Mouse (Mus musculus) layer of hippocampus, adult 2 months (tissue): Measurements from ENCODE around the gene Cfl1. TPM values are rescaled to one million over a fixed set of nuclear protein-coding genes. Genes with fewer than 3 reads are reported as not detected.
"Not testable (repeated sequence)": the region's sequence is repeated elsewhere in the genome, so short reads cannot be mapped to it uniquely, and the experiment has no call there.

Experiments
- DNase-seq, 2 experiments: peaks; one replicate each; pipeline ENCODE4 v3.0.0; 2022; ENCODE audit warnings: low spot score in 2 of 2
- H3K27ac ChIP-seq: fragments of 200-600 bp; 2 replicates; pipeline ENCODE4 v1.8.1; 2022
- H3K4me3 ChIP-seq: fragments of 200-600 bp; 2 replicates; pipeline ENCODE4 v1.8.1; 2022; ENCODE audit warnings: mild to moderate bottlenecking
- CTCF ChIP-seq: fragments of 200-600 bp; conservative IDR thresholded peaks from 2 replicates; pipeline ENCODE4 v1.8.1; 2022; ENCODE audit warnings: antibody characterized with exemption, mild to moderate bottlenecking, moderate library complexity
- total RNA-seq, 2 experiments: library from RNA; stranded (reverse); gene quantifications; 2 replicates each; pipeline ENCODE4 v1.2.3; 2021

The Cfl1 gene
- total RNA-seq, 2 experiments from 2014 or later, result 1,280 to 1,287 TPM

GRCm38 (mm10) chr19:5486286-5486685 is 4.0 kb upstream of the Cfl1 start:
- no peak overlapping the region for H3K27ac ChIP-seq
- no peak for DNase-seq

GRCm38 (mm10) chr19:5486771-5487170 is 3.5 kb upstream of the Cfl1 start:
- H3K27ac ChIP-seq, result 0 out of 2 replicates have a peak overlapping the region, but pooled peaks have one; percentile 95
- TF ChIP-seq CTCF, result no peak
- H3K4me3 ChIP-seq, result no peak overlapping the region
- DNase-seq, result no peak

More at GRCm38 (mm10) chr19:5486286-5486685, 4.0 kb upstream of the Cfl1 start:
- no peak overlapping the region for H3K4me3 ChIP-seq
- TF ChIP-seq CTCF, result no peak

GRCm38 (mm10) chr19:5487768-5488550 is 2.3 kb upstream of the Cfl1 start, which contains the start of gene Mus81:
Gene Mus81 (minus strand): TSS chr19:5488402.
- H3K27ac ChIP-seq, result peak within 1 kb of the TSS; percentile 95

GRCm38 (mm10) chr19:5488878-5489571 is 1.2 kb upstream of the Cfl1 start:
- Histone ChIP-seq H3K27ac (peak overlapping the region; percentile 95), H3K4me3 (peak overlapping the region; percentile 100)
- TF ChIP-seq CTCF, result peak; percentile 23
- DNase-seq, result peak; percentile 96 to 97

More at GRCm38 (mm10) chr19:5487768-5488550, 2.3 kb upstream of the Cfl1 start, which contains the start of gene Mus81:
- peak; percentile 95 to 96 for DNase-seq
- peak; percentile 74 for TF ChIP-seq CTCF
- peak within 1 kb of the TSS; percentile 100 for H3K4me3 ChIP-seq

- DNase-seq, result not testable (repeated sequence)
- H3K4me3 ChIP-seq, result peak overlapping the region; percentile 100
- peak overlapping the region; percentile 95 for H3K27ac ChIP-seq
Measured at GRCm38 (mm10) chr19:5489721-5490120, 534 bp upstream of the Cfl1 start.

GRCm38 (mm10) chr19:5490898-5491708 is 848 bp downstream of the Cfl1 start:
- Histone ChIP-seq H3K4me3 (peak overlapping the region; percentile 100), H3K27ac (peak overlapping the region; percentile 95)
- peak; percentile 79 to 84 for DNase-seq
- no peak for TF ChIP-seq CTCF

GRCm38 (mm10) chr19:5492641-5493040 is 2.4 kb downstream of the Cfl1 start:
- no peak for DNase-seq
- Histone ChIP-seq H3K27ac (no peak overlapping the region), H3K4me3 (no peak overlapping the region)
- no peak for TF ChIP-seq CTCF

GRCm38 (mm10) chr19:5493301-5493721 is 3.1 kb downstream of the Cfl1 start:
- DNase-seq, H3K27ac ChIP-seq, H3K4me3 ChIP-seq: not testable (repeated sequence)
- TF ChIP-seq CTCF, result peak; percentile 22

- Histone ChIP-seq H3K4me3 (no peak overlapping the region), H3K27ac (no peak overlapping the region)
- DNase-seq, result no peak
- TF ChIP-seq CTCF, result no peak
Measured at GRCm38 (mm10) chr19:5494314-5494713, 4.1 kb downstream of the Cfl1 start.

- no peak for DNase-seq
- no peak overlapping the region for H3K27ac ChIP-seq
- TF ChIP-seq CTCF, result no peak
- H3K4me3 ChIP-seq, result no peak overlapping the region
Measured at GRCm38 (mm10) chr19:5495353-5496051, 5.2 kb downstream of the Cfl1 start.

- no peak for TF ChIP-seq CTCF
- Histone ChIP-seq H3K4me3 (no peak overlapping the region), H3K27ac (no peak overlapping the region)
- no peak for DNase-seq
Measured at GRCm38 (mm10) chr19:5496052-5496370, 5.8 kb downstream of the Cfl1 start.

GRCm38 (mm10) chr19:5500330-5500875 is 10.1 kb downstream of the Cfl1 start:
- no peak for DNase-seq
- Histone ChIP-seq H3K27ac (no peak overlapping the region), H3K4me3 (no peak overlapping the region)
- TF ChIP-seq CTCF, result no peak
